Comparison of ENCODE assay signal across 14 mouse cellular contexts in the genomic region with DNA sequence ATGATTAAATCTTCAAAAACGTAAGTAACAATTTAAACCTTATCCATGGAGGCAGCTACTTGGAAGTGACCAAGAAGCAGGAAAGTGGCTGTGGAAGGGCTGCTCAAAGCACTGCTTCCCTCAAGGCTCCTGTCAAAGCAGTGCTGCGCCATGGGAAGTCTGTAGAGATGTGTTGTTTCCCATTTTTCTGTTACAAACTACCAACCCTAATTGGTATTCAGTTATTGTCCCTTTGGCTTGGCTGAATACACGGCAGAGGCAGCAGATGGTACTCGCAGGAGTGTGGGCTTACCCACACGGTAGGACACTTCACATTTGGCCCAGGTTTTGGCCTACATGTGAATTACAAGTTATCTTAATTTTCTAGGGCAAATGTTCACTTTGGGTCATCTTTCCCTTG. TPM values are rescaled to one million over a fixed set of nuclear protein-coding genes. Genes with fewer than 3 reads are reported as not detected.
A peak's percentile ranks its signal among the peaks of the same experiment; 100 is the strongest.
DNase-seq lines count a peak whose midpoint lies in the region; ATAC-seq and TF ChIP-seq lines count a peak whose summit lies in the region.
"Had no signal": no experiment of that assay in that cellular context is flagged by ENCODE, and none has a peak within 500 bp of the region (broad histone marks: within the 10 kb centered on the region; RNA-seq: fewer than 3 reads in every experiment).

No protein-coding gene starts in this region.

- H3K27ac ChIP-seq in liver, adult 2 months (replicated peaks; ENCODE audit: insufficient read depth, low read depth, low read length): peak overlapping the region; percentile 62
- H3K27ac ChIP-seq in liver, embryonic 12.5 days: no peak overlapping the region
- H3K27ac ChIP-seq in forebrain, embryonic 16.5 days (ENCODE audit: low read length): no peak overlapping the region
- no peak overlapping the region for H3K27ac ChIP-seq in neural tube, embryonic 13.5 days (replicated peaks)
- H3K27ac ChIP-seq: intestine, embryonic 15.5 days had no signal

- no peak overlapping the region for H3K4me2 ChIP-seq in liver, embryonic 12.5 days
- no peak overlapping the region for H3K4me2 ChIP-seq in forebrain, embryonic 16.5 days (ENCODE audit: low read length)
- no peak overlapping the region for H3K4me2 ChIP-seq in neural tube, embryonic 13.5 days
- H3K4me2 ChIP-seq: intestine, embryonic 15.5 days had no signal

- peaks cover 19% of the 10 kb centered on the region for H3K4me1 ChIP-seq in liver, adult 2 months (ENCODE audit: control insufficient read depth, insufficient read depth, low read length)
- H3K4me1 ChIP-seq in liver, embryonic 12.5 days: peaks cover 57% of the 10 kb centered on the region
- H3K4me1 ChIP-seq in forebrain, embryonic 16.5 days (replicated peaks; ENCODE audit: control insufficient read depth, insufficient read depth, low read length): peaks cover 9% of the 10 kb centered on the region
- peaks cover 9% of the 10 kb centered on the region; the same call in 1 of the 2 replicates for H3K4me1 ChIP-seq in neural tube, embryonic 13.5 days (replicated peaks)

- H3K27me3 ChIP-seq in liver, adult 2 months (ENCODE audit: control insufficient read depth, insufficient read depth, low read length): no peaks in the 10 kb centered on the region
- H3K27me3 ChIP-seq in liver, embryonic 12.5 days (replicated peaks): no peaks in the 10 kb centered on the region
- no peaks in the 10 kb centered on the region for H3K27me3 ChIP-seq in forebrain, embryonic 16.5 days (replicated peaks; ENCODE audit: control insufficient read depth, insufficient read depth, low read length)
- no peaks in the 10 kb centered on the region for H3K27me3 ChIP-seq in neural tube, embryonic 13.5 days
- H3K27me3 ChIP-seq: intestine, embryonic 15.5 days had no signal

- TF ChIP-seq POLR2A in liver, adult 2 months (IDR thresholded peaks at IDR 0.05; ENCODE audit: extremely low read depth, insufficient read depth, low read length): no peak

- no peak overlapping the region for H3K9ac ChIP-seq in liver, adult 2 months (ENCODE audit: low read depth, low read length)
- H3K9ac ChIP-seq in liver, embryonic 12.5 days: no peak overlapping the region
- H3K9ac ChIP-seq in forebrain, embryonic 16.5 days (replicated peaks; ENCODE audit: low read depth, low read length): no peak overlapping the region
- no peak overlapping the region for H3K9ac ChIP-seq in neural tube, embryonic 13.5 days
- H3K9ac ChIP-seq: intestine, embryonic 15.5 days had no signal

- H3K79me2 ChIP-seq in liver, adult 2 months (ENCODE audit: control insufficient read depth, insufficient read depth, low read length): no peaks in the 10 kb centered on the region; the same call in 1 of the 2 replicates

- DNase-seq in liver, adult 2 months (ENCODE audit: extremely low read depth, low read depth, low spot score): no peak
- peak; percentile 66 to 76 for DNase-seq in cerebellum, adult 18-20 months
- no peak for DNase-seq in right cerebral cortex, adult 2 months (ENCODE audit: low spot score in 2 of 2)
- no peak for DNase-seq in ovary, postnatal 10 days (ENCODE audit: low spot score)
- DNase-seq: adrenal gland, postnatal 14 days; heart, postnatal 10 days; kidney, postnatal 25 days; spleen, adult 18-20 months had no signal

- H3K9me3 ChIP-seq in liver, embryonic 12.5 days (replicated peaks): no peaks in the 10 kb centered on the region
- H3K9me3 ChIP-seq in forebrain, embryonic 16.5 days (ENCODE audit: control insufficient read depth, low read length): no peaks in the 10 kb centered on the region
- H3K9me3 ChIP-seq in neural tube, embryonic 13.5 days: no peaks in the 10 kb centered on the region
- H3K9me3 ChIP-seq: intestine, embryonic 15.5 days had no signal

- 75% methylated on average over 5 of the region's 5 CpGs for WGBS in liver, adult 2 months
- WGBS in liver, embryonic 12.5 days (ENCODE audit: insufficient replicate concordance): 84% methylated on average over 5 of the region's 5 CpGs
- WGBS in forebrain, embryonic 16.5 days: 25% methylated on average over 5 of the region's 5 CpGs
- WGBS in neural tube, embryonic 13.5 days: 45% methylated on average over 5 of the region's 5 CpGs

- TF ChIP-seq CTCF in liver, adult 2 months (IDR thresholded peaks at IDR 0.05; ENCODE audit: low read depth, low read length): no peak

- no peak overlapping the region for H3K4me3 ChIP-seq in liver, adult 2 months (ENCODE audit: insufficient read depth, low read depth, low read length)
- no peak overlapping the region for H3K4me3 ChIP-seq in liver, embryonic 12.5 days
- no peak overlapping the region for H3K4me3 ChIP-seq in forebrain, embryonic 16.5 days (replicated peaks; ENCODE audit: low read length)
- H3K4me3 ChIP-seq in neural tube, embryonic 13.5 days: no peak overlapping the region
- H3K4me3 ChIP-seq: intestine, embryonic 15.5 days; myocyte had no signal

- ATAC-seq in liver, embryonic 12.5 days: no peak
- ATAC-seq in forebrain, embryonic 16.5 days: peak; percentile 76
- peak; percentile 68 for ATAC-seq in neural tube, embryonic 13.5 days (ENCODE audit: low read depth)
- ATAC-seq: intestine, embryonic 15.5 days had no signal

- peaks cover 59% of the 10 kb centered on the region for H3K36me3 ChIP-seq in liver, adult 2 months (ENCODE audit: control insufficient read depth, insufficient read depth, low read length)
- H3K36me3 ChIP-seq in liver, embryonic 12.5 days: peaks cover 58% of the 10 kb centered on the region
- H3K36me3 ChIP-seq in forebrain, embryonic 16.5 days (ENCODE audit: control insufficient read depth, insufficient read depth): no peaks in the 10 kb centered on the region
- no peaks in the 10 kb centered on the region for H3K36me3 ChIP-seq in neural tube, embryonic 13.5 days
- H3K36me3 ChIP-seq: intestine, embryonic 15.5 days had no signal

RNA-seq across cellular contexts. Expression of a gene that starts 25.5 kb away (rescaled TPM):
- total RNA-seq in liver, adult 2 months (2014; rRNA removed): 57.1 and 70.8 TPM in 2 replicates
- polyA plus RNA-seq in liver, adult 2 months (2012; rRNA removed): 13.3 and 14.9 TPM in 2 replicates
- polyA plus RNA-seq in liver, embryonic 12.5 days (2016; fragmentation: Nextera tagmentation; extraction: Ambion mirVana): 18.5 and 18.7 TPM in 2 replicates
- 7.4 and 8.0 TPM in 2 replicates for polyA plus RNA-seq in forebrain, embryonic 16.5 days (2015; fragmentation: Nextera tagmentation; extraction: Ambion mirVana)
- polyA plus RNA-seq in neural tube, embryonic 13.5 days (2015; fragmentation: Nextera tagmentation; extraction: Ambion mirVana): 7.7 and 11.4 TPM in 2 replicates

RNA-seq across cellular contexts. Expression of a gene that starts 25.7 kb away (rescaled TPM):
- 36.0 and 53.8 TPM in 2 replicates for total RNA-seq in liver, adult 2 months (2014; rRNA removed)
- polyA plus RNA-seq in liver, adult 2 months (2012; rRNA removed): 11.9 and 21.8 TPM in 2 replicates
- 57.7 and 59.0 TPM in 2 replicates for polyA plus RNA-seq in liver, embryonic 12.5 days (2016; fragmentation: Nextera tagmentation; extraction: Ambion mirVana)
- 10.5 and 12.5 TPM in 2 replicates for polyA plus RNA-seq in forebrain, embryonic 16.5 days (2015; fragmentation: Nextera tagmentation; extraction: Ambion mirVana)
- 3.9 and 4.8 TPM in 2 replicates for polyA plus RNA-seq in neural tube, embryonic 13.5 days (2015; fragmentation: Nextera tagmentation; extraction: Ambion mirVana)
- total RNA-seq: gastrocnemius, adult 8-10 months had no signal

Comparison
In these comparisons a context has a peak if more than half of its experiments do, and no peak if none do; other contexts are left out.
1. DNase-seq: peak in cerebellum, adult 18-20 months (2 of 2); none in liver, adult 2 months (single experiment), right cerebral cortex, adult 2 months (0 of 2) and ovary, postnatal 10 days (single experiment).